Mouse (Mus musculus) heart, adult 2 months (tissue): ENCODE results near the gene Znrf1.

Experiments
- CTCF ChIP-seq: fragments of 200-600 bp; IDR thresholded peaks from 2 replicates; pipeline ENCODE4 v1.8.1; 2022; ENCODE audit warnings: antibody characterized with exemption, mild to moderate bottlenecking, moderate library complexity
- POLR2A ChIP-seq: fragments of 200-500 bp; IDR thresholded peaks from 2 replicates; pipeline ENCODE4 v1.6.1; 2011; ENCODE audit warnings: mild to moderate bottlenecking, low read depth, low read length, control low read depth; ENCODE audit not compliant: insufficient read depth

- TF ChIP-seq POLR2A (no peak), CTCF (no peak)
Measured at GRCm38 (mm10) chr8:111617812-111618211, 81.9 kb downstream of the Znrf1 start.
